Mouse (Mus musculus): ENCODE data around the gene Mthfr.

Gene Mthfr

DNA sequence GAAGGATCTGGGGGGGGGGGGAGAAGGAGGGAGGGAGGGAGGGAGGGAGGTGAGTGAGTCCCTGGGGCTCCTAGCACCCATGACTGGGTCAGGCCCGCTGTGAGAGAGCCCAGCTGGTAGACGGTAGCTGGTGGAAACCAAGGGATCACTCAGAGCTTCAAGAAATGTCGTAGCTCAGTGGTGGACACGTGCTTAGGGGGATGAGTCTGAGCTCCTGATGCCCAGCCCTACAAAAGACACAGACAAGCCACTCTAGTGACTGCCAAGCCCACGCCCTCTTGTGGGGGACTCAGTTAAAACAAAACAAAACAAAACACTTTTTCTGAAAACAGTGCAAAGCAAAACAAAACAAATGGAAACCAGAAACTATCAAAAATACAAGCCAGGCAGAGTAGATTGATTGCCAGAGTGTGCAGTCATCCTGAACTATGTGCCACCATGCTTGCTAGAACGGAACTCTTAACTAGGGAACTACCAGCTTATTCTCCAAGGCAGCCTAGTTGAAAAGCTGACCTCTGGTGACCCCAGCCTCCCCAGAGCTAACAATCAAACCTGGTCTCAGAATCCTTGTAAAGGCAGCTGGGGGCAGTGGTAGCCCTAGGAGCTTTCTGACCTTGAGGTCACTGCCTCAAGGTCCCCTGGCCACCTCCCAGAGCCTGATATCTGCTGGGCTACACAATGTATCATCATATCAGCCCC is 27.0 kb downstream of the Mthfr start:
- DNase-seq, result no peak

DNA sequence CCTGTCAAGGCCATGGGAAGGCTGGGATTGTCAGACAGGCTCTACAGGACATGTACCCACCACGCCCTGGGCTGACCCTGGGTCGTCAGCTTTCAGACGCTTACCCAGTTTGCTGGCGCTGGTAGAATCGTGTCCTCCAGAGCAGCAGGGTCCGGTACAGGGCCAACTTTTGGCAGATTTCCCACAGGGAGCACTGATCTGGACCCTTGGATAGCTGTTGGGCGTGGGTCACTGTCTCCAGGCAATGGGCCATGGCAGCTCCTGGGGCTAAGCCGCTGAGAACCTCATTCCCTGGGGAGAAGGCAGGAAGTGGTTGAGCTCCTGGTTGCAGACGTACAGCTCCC is 27.5 kb downstream of the Mthfr start:
- DNase-seq, result no peak

DNA sequence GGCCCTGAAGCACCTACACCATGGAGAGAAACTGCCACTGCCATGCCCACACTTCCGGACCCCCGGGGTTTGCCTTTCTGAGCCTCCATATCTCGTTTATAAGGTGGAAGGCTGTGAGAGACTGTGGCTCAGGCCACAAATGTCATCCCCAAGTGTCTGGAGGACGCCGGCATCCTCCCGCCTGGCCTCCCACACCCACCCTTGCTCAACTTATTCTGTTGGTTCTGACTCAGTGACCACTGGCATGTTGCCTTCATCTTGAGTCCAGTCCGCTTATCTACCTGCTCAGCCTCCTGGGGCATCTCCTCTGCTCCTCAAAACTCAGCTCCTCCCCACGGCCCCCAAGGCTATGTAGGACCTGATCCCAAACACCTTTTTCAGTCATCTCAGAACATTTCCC is 28.5 kb downstream of the Mthfr start:
- no peak for DNase-seq

DNA sequence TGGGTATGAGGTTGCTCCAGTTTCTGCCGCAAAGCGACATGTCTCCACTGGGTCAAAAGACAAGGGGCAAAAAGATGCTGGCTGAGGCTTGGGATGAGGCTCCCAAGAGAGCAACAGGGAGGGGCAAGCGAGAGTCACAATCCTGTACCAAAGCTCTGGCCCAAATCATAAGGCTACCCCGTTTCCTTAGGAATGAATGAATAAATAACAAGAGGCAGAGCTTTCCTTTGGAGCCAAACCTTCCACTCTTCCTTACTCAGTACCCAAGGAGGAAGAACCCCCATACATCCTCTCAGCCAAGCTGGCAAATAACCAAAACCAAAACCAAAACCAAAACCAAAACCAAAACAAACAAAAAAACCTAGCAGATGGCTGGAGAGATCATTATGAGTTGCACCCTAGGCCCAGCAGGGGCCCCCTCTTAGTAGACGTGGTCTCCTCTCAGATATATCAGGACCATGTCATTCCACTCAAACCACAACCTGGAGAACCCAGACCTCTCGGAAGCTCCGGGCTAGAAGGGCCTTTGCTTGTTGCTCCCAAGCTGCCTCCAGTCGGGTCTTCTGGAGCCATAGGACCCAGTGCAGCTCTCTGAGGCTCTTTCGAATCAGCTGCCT is 30.8 kb downstream of the Mthfr start:
- no peak for DNase-seq

DNA sequence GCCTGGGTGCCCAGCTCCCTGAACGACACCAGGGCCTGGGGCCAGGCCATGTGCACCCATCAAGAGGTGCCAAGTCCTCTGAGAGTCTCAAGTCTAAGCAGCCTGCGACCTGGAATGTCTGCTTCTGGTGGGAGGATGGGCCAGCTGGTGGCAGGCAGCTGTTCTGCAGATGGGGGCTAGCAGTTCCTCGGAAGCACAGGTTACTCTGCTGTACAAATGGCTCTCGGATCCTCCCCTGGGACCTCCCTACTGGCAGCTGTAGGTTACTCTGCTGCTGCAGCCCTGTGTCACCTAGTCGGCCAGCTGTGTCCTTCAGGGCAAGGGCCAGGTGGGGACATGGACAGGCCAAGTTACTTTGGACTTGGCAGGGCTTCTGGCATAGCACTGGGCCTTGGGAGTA is 32.6 kb downstream of the Mthfr start:
- no peak for DNase-seq

DNA sequence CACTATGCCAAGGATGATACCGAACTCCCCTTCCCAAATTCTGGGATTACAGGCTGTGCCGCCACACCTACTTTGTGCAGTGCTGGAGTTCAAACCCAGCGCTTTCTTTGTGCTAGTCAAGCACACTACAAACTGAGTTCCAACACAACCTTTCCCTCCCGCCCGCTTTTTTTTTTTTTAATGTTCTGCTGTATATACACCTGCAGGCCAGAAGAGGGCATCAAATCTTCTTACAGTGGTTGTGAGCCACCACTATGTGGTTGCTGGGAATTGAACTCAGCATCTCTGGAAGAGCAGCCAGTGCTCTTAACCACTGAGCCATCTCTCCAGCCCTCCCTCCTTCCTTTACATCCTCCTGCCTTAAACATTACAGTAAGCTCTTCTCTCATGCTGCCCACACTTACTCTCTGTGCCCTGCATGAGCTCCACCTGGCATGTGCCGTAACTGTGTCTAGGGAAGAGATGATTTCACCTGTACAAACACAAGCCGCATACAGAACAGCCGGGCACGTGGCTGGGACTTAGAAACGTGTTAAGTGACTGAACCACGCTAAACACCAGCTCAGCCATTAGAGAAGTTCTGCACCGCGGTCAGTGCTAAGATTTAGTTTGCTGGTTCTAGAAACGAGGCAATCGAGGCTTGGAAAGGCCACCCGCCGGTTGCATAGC is 35.8 kb downstream of the Mthfr start:
- DNase-seq, result no peak

DNA sequence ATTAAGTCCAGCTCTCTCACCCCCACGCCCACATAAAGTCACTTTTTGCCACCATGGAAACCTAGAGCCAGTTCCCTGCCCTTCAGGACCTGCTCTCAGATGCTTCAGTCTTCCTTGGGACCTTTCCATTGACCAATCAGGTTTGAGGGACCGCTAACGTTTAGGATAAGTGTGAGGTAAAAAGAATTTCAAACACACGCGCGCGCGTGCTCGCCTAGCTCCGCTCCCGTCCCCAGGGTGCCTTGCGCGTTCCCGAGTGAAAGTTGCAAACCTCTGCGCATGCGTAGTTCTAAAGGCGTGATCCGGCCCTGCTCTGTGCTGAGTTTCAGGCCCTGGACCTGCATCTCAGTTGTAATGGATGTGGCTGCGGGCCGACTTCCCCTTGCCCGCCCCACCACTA is 36.4 kb downstream of the Mthfr start:
- DNase-seq, result peak; percentile 76 to 78

DNA sequence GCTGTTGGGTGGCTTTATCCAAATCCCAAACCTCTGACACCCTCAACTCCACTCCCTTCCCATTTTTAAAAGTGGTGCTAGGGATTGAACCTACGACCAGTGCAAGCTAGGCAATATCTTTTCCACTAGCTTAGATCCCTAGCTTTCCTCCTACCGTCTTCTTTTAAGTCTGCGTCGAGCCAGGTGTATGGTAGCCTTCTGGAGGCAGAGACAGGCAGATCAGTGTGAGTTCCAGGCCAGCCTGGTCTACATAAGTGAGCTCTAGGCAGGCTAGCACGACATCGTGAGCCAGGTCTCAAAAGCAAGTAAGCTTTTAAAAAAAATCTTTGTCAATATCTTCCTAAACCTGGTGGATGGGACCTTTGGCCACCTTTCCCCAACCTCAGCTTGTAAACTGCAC is 37.0 kb downstream of the Mthfr start:
- DNase-seq, result no peak

DNA sequence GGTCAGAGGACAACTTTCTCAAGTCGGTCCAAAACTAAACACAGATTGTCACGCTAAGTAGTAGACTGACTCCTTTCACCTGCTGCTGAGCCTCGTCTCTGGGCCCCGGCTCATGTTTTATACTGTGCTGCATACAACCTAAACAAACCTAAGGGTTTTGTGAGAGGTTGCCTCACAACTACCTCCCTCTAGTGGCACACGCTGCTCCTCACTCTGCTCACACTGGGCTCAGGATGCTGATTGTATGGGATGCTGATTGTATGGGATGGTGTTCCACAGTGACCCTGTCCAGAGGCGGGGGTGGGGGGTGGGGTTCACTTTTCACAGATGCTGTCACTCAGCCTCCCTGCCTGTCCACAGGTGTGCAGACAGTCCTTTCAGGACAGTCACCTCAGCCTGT is 40.3 kb downstream of the Mthfr start:
- no peak for DNase-seq

DNA sequence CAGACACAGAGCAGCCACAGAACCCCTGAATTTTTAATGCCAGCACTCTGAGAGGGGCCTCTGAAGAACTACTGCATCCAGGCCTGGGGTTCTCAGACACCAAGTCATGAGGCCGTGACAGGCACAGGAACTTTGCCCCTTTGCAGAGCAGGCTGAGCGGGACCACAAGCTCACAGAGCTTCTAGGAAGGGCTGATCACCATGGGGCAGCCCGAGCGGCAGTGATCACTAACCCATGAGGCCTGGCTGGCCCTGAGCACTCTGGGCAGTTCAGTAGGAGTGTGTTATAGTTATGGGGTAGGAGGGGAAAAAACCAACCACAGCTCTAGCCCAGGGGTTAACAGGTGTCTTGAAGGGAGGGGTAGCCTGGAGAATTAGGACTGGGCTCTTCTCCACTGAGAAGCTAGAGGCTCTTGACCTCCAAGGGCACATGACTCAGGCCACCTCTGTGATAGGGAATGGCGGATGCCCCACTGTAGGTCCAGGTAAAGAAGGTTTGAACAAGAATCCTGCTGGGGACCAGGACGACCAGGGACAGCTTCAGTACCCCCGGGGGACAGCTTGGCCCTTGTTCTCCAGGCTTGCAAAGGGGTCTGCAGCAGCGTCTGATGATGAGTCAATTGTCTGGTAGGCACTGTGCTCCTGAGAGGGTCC is 41.2 kb downstream of the Mthfr start:
- DNase-seq, result no peak

DNA sequence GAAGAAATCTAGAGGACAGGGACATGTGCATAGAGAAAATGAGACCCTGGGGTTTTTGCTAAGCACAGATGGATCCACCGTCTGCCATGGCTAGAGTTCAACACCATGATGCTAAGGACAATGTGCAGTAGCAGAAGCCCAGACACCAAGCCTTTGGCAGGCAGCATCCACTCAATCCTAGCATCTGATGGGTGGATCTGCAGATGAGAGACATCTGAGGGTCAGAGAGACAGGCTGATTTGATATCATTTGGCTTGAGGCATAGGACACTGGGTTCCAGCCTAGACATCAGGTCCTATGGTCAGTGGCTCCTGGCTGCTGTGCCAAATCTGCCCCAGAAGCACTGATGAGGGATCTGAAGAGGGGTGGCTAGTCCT is 41.7 kb downstream of the Mthfr start:
- no peak for DNase-seq

DNA sequence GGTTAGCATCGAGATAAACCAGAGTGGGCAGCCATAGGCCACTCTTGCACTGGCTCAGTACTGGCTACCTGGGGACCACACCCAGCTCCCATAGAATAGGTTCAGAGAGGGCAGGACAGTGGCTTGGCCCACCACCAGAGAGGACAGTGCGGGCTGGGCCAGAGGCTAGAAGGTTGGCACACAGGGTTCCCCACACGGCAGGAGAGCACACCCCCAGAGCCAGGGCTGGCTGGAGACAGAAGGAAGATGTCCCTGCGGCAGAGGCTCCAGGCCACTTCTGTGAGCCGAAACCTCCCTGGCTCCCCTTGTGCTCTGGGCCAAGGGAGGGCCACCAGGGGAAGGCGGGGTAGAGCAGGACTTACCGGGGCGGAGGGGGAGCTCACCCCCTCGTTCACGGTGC is 42.3 kb downstream of the Mthfr start:
- DNase-seq, result no peak

DNA sequence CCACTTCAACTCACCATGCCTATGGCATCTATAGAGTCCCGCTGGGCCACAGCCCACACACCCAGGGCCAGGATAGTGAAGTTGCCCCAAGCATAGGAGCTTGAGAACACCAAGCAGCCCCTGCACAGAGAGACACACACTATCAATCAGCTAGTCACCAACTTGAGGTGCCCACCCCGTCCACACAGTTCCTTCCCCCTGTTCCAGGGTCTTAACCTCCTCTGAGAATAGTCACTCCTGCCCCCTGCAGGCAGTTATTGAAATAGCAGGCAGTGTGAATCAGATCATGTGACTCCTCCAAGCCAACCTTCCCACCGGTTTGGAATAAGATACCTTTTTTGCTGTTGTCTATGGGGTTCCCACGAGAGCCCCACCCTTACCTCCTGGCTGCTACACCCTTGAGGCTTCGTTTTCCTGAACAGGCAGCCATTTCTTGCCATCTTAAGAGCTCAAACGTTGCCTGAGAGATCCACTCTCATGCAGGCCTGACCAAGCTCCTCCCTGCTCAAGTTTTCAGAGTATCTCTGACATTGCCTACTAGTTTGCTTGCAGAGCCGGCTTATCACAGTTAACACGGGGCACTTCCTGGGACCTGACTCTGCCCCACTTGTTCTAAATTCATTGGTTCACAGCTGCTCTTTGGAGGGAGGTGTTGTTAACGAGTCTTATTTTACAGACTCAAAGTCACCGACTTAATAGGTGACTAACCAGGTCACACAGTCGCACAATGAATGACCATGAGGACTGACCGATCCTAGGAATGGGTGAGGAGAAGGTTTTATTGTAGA is 43.6 kb downstream of the Mthfr start:
- peak in 1 of 2 experiments; percentile 72 for DNase-seq

DNA sequence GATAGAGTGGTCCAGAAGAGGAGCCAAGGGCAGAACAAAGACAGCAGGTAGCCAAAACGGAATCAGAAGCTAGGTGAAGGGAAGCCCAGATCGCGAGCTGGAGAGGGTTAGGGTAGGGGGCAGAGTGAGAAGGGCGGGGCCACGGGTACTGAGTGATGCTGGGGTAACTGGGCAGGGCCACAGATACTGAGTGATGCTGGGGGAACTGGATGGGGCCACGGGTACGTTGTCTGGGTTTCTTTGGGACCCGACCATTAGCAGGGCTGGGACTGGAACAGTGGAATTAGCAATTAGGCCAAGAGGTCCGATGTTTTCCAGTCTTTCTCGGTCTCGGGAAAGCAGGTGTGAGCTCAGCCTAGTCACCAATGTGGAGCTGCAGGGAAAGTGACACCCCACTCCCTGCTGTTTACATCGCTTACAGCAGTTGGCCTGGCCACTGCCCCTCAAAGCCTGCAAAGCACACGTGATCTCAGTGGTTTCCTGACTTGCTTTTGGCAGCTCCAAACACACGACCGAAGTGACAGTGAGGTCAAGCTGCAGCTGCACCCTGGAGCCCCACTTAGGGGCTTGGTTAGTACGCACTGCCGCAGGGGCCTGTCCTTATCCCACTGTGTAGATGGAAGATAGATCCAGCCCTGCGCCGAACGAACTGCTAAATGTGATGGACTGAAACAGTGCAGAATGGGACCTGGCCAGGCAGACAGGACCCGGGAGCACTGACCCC is 44.5 kb downstream of the Mthfr start:
- DNase-seq, result peak; percentile 58 to 76

DNA sequence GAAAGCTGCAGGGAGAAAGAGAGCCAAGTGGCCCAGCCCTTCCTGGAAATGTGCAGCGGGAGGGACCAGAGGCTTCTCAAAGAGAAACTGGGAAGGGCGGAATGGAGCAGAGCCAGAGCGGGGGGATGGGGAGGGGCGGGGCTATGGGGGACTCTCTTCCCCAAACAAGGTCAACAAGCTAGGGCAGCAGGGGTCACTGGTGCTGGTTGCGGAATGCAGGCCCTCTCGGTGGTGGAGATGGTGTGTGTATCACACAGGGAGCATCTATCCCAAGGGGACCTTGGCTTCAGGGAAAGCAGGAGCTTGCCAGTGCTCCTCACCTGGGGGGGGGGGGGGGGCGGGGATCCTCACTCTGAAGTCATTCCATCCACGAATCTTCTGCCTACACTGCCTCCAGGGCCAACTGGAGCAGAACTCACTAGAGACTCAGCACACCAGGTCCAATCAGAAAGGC is 45.4 kb downstream of the Mthfr start:
- DNase-seq, result peak; percentile 39 to 66

DNA sequence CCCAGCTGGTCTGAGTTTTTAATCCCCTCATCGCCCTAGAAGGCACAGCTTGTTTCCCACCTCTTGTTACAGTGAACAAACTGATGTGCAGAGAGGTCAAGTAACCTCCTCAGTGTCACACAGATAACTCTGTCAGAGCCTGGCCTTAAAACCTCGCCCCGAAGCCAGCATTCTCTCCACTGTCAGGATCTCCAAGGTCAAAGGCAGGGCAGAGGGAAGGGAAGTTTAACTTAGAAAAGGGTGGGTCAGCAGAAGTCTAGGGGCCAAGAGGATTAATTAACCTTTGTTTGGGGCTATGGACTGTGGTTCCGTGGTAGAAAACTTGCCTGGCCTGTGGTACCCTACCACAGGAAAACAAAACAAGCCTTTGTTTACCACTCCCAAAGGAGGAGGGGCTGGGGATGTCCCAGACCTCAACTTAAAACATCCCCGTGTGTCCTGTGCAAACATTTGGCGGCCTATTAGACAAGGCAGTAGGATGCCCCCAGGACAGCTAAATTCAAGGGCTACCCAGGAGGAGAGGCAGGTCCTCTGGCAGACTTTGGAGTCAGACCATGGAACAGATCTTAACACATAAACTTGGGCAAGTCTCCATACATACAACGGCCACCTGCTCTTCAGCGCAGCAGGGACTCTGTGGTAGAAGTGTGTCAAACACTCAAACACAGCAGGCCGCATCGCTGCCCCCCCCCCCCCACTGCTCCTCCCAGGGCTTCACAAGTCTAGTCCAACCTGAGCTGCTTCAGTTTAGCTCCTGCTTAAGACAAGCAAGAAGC is 46.4 kb downstream of the Mthfr start:
- no peak for DNase-seq

DNA sequence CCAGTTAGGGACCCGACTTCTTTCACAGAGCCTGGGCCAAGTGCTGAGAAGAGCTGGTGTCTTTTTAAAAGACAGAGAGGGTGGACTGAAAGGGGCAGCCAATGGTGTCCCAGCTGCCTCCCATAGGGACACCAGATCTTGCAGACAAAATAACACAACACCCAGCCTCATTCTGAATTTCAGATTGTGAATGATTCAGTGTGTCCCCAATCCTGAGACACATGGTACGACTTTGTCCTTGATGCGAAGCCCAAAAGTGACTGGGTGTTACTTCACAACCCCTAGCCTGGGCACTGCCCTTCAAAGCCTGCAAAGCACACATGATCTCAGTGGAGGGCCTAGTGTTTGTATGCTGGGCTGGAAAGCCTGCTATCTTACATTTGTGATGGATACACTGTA is 47.0 kb downstream of the Mthfr start:
- no peak for DNase-seq

DNA sequence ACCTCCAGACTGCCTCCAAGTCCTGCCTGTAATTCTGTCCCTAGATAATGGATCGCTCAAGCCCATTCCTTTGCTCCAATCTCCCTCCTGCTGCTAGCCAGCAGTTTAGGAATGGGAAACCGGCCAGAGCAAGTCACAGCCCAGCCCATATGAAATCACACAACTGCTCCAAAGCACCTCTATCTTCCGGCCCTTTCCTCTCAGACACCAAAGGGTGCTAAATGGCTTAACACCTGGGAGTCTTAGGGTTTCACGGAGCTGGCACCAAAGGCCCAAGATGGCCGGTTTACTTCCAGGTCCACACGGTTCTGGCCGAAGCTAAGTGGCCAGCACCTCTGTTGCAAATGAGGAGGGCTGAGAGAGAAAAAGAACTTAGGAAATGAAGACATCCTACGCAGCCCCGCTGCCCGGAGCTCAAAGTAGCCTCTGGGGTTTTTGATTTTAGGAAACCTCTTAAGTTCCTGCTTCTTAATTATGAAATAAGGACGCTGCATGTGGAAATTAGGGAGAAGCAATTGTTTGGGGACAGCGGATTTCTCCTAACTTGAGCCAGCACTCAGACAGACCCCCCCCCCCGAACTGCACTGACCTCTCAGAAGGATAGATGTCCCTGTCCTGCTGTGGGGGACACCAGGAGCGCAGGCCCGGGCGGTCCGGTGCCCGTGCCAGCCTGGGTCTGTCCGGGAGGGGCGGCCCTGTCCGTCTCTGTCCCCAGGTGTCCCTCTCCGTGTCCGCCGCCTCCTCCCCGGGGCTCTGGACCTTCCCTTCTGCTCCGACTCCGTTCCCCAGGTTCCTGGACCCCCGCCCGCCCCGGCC is 48.4 kb downstream of the Mthfr start:
- DNase-seq, result peak; percentile 46 to 55

DNA sequence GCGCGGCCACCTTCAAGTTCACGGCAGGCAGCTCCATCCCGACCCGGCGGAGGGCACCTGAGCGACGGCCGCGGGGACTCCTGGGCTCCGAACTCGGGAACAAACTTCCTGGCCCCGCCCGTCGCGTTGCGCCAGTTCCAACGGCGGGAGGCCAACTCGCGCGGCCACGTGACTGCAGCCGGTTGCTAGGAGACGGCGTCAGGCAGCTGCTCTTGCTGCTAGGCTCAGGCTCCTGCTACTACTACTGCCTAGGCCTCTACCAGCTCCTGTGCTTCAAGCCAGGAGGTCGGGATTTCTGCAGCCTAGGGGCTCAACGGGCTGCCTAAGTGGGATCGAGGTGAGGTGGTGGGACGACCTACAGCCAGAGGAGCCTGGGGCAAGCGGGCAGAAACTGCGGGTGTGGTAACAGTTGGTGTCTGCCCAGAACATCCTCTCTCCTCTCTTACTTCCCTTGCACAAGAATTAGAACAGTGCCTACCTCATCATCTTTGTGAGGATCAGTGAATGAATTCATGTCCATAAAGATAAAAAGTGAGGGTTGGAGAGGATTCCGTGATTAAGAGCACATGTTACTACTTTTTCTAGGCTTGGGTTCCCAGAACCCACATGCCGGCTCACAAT is 49.1 kb downstream of the Mthfr start, which contains the start of gene Agtrap:
Agtrap (minus strand) TSS at position 125 of the 621 bp plus-strand sequence.
- DNase-seq, result peak; percentile 95

DNA sequence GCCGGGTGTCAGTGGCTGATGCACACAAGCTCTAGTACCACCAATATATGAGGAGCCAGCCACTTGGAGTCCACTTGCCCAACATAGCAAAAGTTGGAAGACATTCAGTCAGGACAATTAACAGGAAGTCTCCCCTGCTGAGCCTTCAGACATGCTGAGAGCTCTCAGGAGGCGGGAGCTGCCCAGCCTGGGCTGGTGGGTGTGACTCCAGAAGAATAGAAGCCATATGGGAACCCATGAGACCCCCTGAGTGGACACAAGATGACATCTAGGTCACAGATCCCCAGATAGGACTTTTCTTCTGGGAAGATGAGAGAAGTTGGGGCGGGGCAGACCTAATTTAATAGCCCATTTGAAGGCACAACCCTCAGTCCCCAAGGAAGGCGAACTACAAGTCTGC is 50.3 kb downstream of the Mthfr start:
- DNase-seq, result no peak
